Mouse (Mus musculus) induced T-regulatory cell, adult 2 months (primary cell): ENCODE measurements around the gene Lipt1.

Source experiments
- DNase-seq: peaks from one replicate; pipeline ENCODE4 v3.0.0-alpha.2; 2012; ENCODE audit warnings: low read depth

Gene Lipt1

GRCm38 (mm10) chr1:37899816-37900215 is 28.3 kb downstream of the Lipt1 start:
- no peak for DNase-seq

GRCm38 (mm10) chr1:37900288-37900687 is 28.8 kb downstream of the Lipt1 start:
- DNase-seq: no peak

DNA sequence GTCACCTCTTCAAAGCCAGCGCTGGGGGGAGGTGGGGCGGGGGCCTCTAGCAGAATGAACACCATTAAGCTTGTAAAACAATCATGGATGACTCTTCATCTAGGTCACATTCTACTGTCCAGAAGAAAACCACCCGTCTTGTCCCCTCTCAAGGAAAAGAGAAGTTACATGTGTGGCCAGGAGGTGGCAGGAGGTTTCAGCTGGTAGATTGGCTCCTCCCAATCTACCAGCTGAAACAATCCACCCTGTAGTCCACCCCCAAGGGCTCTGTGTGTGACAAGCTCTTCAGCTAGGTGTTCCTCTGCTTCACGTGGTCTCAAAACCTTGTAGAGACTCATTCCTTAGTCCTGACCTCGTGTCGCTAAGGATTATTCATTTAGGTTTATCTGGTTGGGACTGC is 31.6 kb downstream of the Lipt1 start:
- peak; percentile 24 for DNase-seq

DNA sequence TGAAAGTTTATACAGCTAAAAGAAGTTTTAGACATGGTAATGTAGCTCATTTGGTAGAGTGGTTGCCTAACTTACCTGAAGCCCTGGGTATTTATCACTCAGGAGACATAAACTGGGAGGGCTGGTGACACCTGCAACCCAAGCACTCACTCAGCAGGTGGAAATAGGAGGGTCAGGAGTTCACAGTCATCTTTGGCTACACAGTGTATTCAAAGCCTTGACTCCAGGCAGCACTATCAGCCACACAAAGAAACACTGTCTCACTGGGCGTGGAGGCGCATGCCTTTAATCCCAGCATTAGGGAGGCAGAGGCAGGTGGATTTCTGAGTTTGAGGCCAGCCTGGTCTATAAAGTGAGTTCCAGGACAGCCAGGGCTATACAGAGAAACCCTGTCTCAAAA is 41.2 kb downstream of the Lipt1 start:
- DNase-seq: no peak

GRCm38 (mm10) chr1:37916393-37916792 is 44.9 kb downstream of the Lipt1 start, which contains the start of gene Lyg2:
TSS of gene Lyg2 (minus strand) at chr1:37916493.
- DNase-seq: no peak

DNA sequence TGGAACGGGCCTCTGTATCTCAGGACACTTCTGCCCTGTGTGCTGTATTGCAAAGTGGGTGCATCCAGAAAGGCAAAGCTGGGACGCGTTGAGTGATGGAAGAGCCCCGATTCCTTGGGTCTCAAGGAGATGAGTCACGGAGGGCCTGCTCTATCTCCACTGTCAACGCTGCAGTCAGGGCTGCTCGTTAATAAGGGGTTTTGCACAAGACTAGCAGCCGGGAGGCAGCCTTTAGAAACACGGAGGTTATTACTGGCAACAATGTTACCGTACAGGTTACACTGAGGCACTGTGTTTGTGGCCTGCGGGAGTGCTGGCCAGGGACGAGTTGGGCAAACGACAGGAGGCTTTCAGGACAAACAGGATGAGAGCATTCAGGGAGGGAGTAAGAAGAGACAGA is 46.1 kb downstream of the Lipt1 start:
- no peak for DNase-seq

DNA sequence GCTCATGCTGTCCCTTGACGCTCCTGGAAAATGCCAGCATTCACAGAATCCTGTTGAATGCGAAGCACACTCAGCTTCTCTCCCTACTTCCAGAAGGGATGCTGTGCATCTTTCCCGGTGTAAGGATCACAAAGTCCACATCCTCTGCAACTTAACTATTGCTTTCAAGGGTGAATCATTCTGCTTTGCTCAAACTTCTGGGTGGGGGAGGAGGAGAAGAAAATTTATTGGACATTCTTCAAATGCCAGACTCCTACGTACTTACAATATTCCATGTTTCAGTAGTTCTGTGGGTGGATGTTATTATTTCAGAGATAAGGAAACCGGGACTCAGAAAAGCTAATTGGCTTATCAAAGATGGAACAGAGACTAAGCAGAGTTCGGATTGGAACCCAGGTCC is 46.6 kb downstream of the Lipt1 start:
- DNase-seq: no peak

DNA sequence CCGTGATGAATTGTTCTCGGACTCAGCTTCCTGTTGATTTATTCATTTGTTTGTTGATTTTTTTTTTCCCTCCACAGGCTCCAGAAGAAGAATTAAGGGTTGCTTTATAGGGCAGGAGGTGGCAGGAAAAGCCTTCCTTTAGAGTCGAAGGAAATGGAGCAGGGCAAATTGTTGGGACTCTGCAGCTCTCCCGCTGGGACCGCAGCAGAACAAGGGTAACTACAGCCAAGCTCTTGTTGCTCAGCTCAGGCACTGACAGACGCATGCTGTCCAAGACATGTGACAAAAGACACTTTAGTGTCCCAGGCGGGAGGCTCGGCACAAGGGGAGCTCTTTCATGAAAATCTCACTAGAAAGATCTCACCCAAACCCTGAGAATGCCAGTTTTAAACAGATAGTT is 51.0 kb downstream of the Lipt1 start:
- DNase-seq: no peak
